Mouse (Mus musculus): ENCODE results near the gene Igf1.

DNA sequence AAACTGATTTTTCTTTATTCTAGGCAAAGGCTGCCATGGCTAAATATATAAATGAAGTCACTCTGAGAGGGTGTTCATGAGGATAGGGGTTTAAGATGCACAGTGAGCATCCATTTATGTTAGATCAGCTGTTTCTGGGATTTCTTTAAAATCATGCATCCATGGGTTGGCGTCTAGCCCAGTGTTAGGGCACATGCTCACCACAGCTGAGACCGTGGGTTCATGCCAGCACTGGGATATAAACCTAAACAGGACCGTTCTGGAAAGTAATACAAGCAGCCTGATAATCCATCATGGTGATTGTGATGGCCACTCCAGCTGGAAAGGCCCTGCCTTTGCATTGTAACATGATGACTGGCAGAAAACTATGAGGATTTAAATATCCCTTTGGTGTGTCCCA is 128.1 kb downstream of the Igf1 start:
- TF ChIP-seq MYOG (IDR thresholded peaks at IDR 0.05; ENCODE audit: control insufficient read depth in 1 of 3, insufficient read depth in 1 of 3, insufficient read length in 2 of 3, low read depth in 2 of 3) (no peak), USF1 (IDR thresholded peaks at IDR 0.05; ENCODE audit: low read depth) (peak; percentile 23), POLR2A (IDR thresholded peaks at IDR 0.05; ENCODE audit: insufficient read length, low read depth) (no peak), TCF12 (IDR thresholded peaks at IDR 0.05; ENCODE audit: insufficient read depth, poor library complexity, severe bottlenecking) (no peak), MAX (IDR thresholded peaks at IDR 0.05; ENCODE audit: low read depth) (no peak), POLR2AphosphoS2 (IDR thresholded peaks at IDR 0.05; ENCODE audit: insufficient read length, low read depth) (no peak), E2F4 (IDR thresholded peaks at IDR 0.05; ENCODE audit: insufficient read depth) (no peak), MYOD1 (IDR thresholded peaks at IDR 0.05; ENCODE audit: control insufficient read depth in 1 of 3, insufficient read length in 2 of 3, low read depth in 2 of 3) (peak in 2 of 3 experiments; percentile 13 to 25), REST (IDR thresholded peaks at IDR 0.05; ENCODE audit: insufficient read depth, insufficient read length) (no peak), SRF (IDR thresholded peaks at IDR 0.05; ENCODE audit: control insufficient read depth, insufficient read length, low read depth) (no peak), TCF3 (IDR thresholded peaks at IDR 0.05; ENCODE audit: insufficient read length, low read depth) (no peak)

All from myocyte (in vitro differentiated cells).